Mouse (Mus musculus) neural tube, embryonic 13.5 days (tissue): ENCODE data around the gene Marveld2. TPM values are rescaled to one million over a fixed set of nuclear protein-coding genes. Genes with fewer than 3 reads are reported as not detected.

Experiments
- ATAC-seq: fragments of 200-750 bp; cut with Nextera tagmentation; 2 replicates; pipeline ENCODE4 v1.8.0; 2017; ENCODE audit warnings: low read depth, mild to moderate bottlenecking, moderate TSS enrichment, moderate library complexity
- H3K27ac ChIP-seq: fragments of 300-500 bp; sonication (generic); replicated peaks from 2 replicates; pipeline ENCODE4 v1.5.1; 2015; ENCODE audit warnings: moderate library complexity, mild to moderate bottlenecking, inconsistent platforms
- H3K27me3 ChIP-seq: fragments of 300-500 bp; sonication (generic); 2 replicates; pipeline ENCODE4 v1.6.1; 2015; ENCODE audit warnings: mild to moderate bottlenecking, inconsistent platforms
- H3K36me3 ChIP-seq: fragments of 300-500 bp; sonication (generic); 2 replicates; pipeline ENCODE4 v1.6.1; 2015; ENCODE audit warnings: mild to moderate bottlenecking, inconsistent platforms
- H3K4me1 ChIP-seq: fragments of 300-500 bp; sonication (generic); replicated peaks from 2 replicates; pipeline ENCODE4 v1.6.1; 2015; ENCODE audit warnings: inconsistent platforms
- H3K4me2 ChIP-seq: fragments of 300-500 bp; sonication (generic); 2 replicates; pipeline ENCODE4 v1.6.1; 2015; ENCODE audit warnings: inconsistent platforms, mild to moderate bottlenecking, moderate library complexity
- H3K4me3 ChIP-seq: fragments of 300-500 bp; sonication (generic); 2 replicates; pipeline ENCODE4 v1.5.1; 2015; ENCODE audit warnings: mild to moderate bottlenecking, inconsistent platforms
- H3K9ac ChIP-seq: fragments of 300-500 bp; sonication (generic); 2 replicates; pipeline ENCODE4 v1.6.1; 2015; ENCODE audit warnings: moderate library complexity, mild to moderate bottlenecking, inconsistent platforms
- H3K9me3 ChIP-seq: fragments of 300-500 bp; sonication (generic); 2 replicates; pipeline ENCODE4 v1.6.1; 2016; ENCODE audit warnings: inconsistent platforms
- WGBS: fragments of 180-500 bp; shearing (Covaris S2); methylation state at CpG from one replicate; pipeline ENCODE4 v1.1.7; 2015; 5-methylcytosine and 5-hydroxymethylcytosine counted together
- polyA plus RNA-seq: library from polyadenylated mRNA; unstranded; fragments of >200 nt; fragmentation: Nextera tagmentation; extraction: Ambion mirVana; gene quantifications from 2 replicates; pipeline ENCODE4 v1.2.1, GENCODE M21; 2015

The Marveld2 gene
- polyA plus RNA-seq, 1 experiment from 2014 or later: 2.5 TPM

DNA sequence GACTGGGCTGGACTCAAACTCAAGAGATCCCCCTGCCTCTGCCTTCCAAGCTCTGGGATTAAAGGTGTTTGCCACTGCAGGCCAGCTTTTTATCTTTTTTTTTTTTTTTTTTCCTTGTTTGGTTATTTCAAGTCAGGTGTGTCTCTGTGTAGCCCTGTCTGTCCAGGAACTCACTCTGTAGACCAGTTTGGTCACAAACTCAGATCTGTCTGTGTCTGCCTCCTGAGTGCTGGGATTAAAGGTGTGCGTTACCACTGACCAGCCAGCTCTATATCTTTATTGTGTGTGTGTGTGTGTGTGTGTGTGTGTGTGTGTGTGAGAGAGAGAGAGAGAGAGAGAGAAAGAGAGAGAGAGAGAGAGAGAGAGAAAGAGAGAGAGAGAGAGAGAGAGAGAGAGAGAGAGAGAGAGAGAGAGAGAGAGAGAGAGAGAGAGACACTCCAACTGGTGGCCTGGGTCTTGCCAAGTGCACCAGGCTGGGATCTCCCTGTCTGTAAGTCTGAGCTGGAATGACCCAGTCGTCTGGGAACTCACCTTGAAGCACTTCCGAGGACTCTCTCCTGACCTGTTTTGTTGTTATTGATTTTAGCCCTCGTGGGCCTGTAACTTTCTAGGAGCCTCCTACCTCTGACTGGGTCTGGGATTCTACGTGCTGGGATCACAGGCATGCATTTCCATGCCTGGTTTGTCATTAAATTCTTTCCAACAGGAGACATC is 21.8 kb downstream of the Marveld2 start:
- Histone ChIP-seq H3K4me2 (no peak overlapping the region), H3K9ac (no peak overlapping the region), H3K4me3 (no peak overlapping the region), H3K36me3 (no peaks in the 10 kb centered on the region), H3K27ac (no peak overlapping the region), H3K9me3 (no peaks in the 10 kb centered on the region), H3K4me1 (no peaks in the 10 kb centered on the region), H3K27me3 (no peaks in the 10 kb centered on the region)
- WGBS: 67% methylated on average over 5 of the region's 5 CpGs
- ATAC-seq: no peak

DNA sequence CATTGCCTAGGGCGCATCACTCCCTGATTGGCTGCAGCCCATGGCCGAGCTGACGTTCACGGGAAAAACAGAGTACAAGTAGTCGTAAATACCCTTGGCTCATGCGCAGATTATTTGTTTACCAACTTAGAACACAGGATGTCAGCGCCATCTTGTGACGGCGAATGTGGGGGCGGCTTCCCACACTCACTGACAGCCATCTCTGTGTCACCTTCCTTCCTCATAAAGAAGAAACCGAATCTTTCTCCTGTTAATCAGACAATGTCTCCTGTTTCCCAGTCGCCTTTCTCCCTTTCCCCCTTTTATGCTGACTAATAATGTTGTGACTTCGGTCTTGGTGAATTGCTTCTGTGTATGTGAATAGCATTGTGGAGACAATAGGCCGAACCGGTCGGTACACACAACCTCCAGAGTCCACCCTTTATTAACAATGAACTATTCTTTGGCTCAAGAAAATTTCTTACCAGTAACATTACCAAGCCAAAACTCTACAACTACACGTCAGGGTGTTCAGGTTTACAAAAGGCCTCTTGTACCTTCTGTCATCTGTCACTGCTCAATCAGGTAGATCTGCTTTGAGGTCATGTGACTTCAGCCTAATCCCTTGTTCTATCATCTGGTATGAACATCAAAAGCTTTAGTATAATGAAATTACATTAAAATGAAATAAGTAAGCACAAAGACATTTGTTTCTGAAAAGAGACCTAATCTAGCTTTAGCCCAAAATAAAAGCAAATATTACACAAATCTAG is 22.6 kb downstream of the Marveld2 start:
- Histone ChIP-seq H3K4me3 (no peak overlapping the region), H3K4me2 (peak overlapping the region; percentile 34; the same call in 1 of the 2 replicates), H3K9me3 (no peaks in the 10 kb centered on the region), H3K36me3 (no peaks in the 10 kb centered on the region), H3K9ac (no peak overlapping the region), H3K27me3 (no peaks in the 10 kb centered on the region), H3K4me1 (no peaks in the 10 kb centered on the region), H3K27ac (peak overlapping the region; percentile 79)
- 56% methylated on average over 12 of the region's 17 CpGs for WGBS
- ATAC-seq: peak; percentile 81

DNA sequence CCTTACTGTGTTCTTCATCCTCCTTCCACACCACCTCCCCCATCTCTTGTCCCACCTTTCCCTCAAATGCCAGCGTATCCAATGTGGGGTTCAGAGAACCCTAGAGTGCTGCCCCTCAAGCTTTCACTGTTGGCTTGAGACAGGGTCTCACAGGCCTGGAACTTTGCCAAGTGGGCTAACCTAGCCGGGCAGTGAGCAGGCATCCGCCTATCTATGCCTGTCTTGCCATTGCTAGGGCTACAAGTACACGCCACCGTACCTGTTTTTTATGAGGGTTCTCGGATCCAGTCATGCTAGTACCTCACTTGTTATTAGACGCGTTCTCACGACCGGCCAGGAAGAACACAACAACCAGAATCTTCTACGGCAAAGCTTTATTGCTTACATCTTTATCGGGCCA is 28.1 kb downstream of the Marveld2 start:
- Histone ChIP-seq H3K9me3 (no peaks in the 10 kb centered on the region), H3K27ac (no peak overlapping the region), H3K9ac (no peak overlapping the region), H3K4me3 (0 out of 2 replicates have a peak overlapping the region, but pooled peaks have one; percentile 5), H3K4me2 (peak overlapping the region; percentile 41), H3K36me3 (no peaks in the 10 kb centered on the region), H3K27me3 (no peaks in the 10 kb centered on the region), H3K4me1 (no peaks in the 10 kb centered on the region)
- ATAC-seq: peak; percentile 53; the same call in 1 of the 2 replicates
- WGBS: 87% methylated on average over 12 of the region's 12 CpGs

DNA sequence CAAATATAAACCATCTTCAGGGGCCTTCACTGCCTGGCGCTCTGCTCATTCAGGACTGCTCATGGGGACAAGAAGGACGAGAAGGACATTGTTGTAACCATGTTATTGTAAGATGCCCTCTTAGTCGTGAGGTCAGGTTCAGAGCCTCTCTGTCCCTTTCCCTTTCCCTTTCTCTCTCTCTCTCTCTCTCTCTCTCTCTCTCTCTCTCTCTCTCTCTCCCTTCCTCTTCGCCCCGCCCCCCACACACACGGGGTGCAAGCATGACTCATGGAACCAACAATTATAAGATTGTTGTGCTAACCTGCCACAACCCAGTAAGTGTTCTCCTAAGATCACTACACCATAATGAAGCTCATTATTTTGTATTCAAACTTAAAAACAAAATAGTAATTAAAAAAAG is 34.6 kb downstream of the Marveld2 start:
- peaks cover 7% of the 10 kb centered on the region for H3K4me1 ChIP-seq
- no peaks in the 10 kb centered on the region for H3K27me3 ChIP-seq
- no peak overlapping the region for H3K4me2 ChIP-seq
- no peaks in the 10 kb centered on the region for H3K36me3 ChIP-seq
- no peak overlapping the region for H3K4me3 ChIP-seq
- H3K9ac ChIP-seq: no peak overlapping the region
- no peak overlapping the region for H3K27ac ChIP-seq
- WGBS: 52% methylated on average over 6 of the region's 6 CpGs
- ATAC-seq: no peak
- no peaks in the 10 kb centered on the region for H3K9me3 ChIP-seq

DNA sequence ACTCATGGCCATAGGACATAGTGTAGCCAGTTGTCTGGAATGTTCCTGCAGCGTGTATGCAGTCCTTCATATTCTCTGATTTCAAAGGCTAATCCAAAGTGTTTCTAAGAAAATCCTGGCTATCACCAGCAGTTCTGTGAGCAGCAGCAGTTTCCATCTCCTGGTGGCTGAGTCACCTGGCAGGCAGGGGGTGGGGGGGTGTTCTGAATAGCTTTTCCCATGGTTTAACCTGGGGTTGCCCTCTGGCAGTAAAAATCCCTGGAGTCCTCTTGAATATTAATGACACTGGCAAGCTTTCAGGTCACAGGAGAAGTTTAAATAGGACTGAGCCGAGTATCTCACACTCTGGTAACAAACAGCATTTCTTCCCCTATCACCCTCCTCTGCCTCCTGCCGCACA is 35.1 kb downstream of the Marveld2 start:
- 38% methylated on average over 3 of the region's 3 CpGs for WGBS
- ATAC-seq: no peak
- no peak overlapping the region for H3K4me3 ChIP-seq
- H3K27me3 ChIP-seq: no peaks in the 10 kb centered on the region
- H3K9ac ChIP-seq: no peak overlapping the region
- H3K4me1 ChIP-seq: peaks cover 7% of the 10 kb centered on the region
- no peak overlapping the region for H3K27ac ChIP-seq
- no peaks in the 10 kb centered on the region for H3K9me3 ChIP-seq
- no peak overlapping the region for H3K4me2 ChIP-seq
- no peaks in the 10 kb centered on the region for H3K36me3 ChIP-seq

DNA sequence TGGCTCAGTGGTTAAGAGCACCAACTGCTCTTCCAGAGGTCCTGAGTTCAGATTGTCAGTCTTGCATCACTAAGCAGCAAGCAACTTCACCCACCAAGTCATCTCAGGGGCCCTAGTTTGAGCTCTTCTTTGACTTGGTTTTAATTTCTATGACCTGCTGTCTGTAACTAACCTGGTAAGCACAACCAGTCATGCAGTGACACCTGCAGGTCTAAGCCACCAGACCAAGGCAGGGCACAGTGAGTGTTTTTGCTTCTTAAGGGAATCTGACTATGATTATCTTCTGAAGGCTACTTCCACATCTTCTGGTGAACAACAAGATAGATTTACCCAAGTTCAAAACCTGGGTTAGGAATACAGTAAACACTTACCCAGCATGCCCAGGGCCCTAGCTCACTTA is 36.8 kb downstream of the Marveld2 start:
- ATAC-seq: no peak
- Histone ChIP-seq H3K4me3 (no peak overlapping the region), H3K27me3 (no peaks in the 10 kb centered on the region), H3K4me1 (peaks cover 7% of the 10 kb centered on the region), H3K36me3 (no peaks in the 10 kb centered on the region), H3K27ac (no peak overlapping the region), H3K9me3 (no peaks in the 10 kb centered on the region), H3K4me2 (no peak overlapping the region), H3K9ac (no peak overlapping the region)

DNA sequence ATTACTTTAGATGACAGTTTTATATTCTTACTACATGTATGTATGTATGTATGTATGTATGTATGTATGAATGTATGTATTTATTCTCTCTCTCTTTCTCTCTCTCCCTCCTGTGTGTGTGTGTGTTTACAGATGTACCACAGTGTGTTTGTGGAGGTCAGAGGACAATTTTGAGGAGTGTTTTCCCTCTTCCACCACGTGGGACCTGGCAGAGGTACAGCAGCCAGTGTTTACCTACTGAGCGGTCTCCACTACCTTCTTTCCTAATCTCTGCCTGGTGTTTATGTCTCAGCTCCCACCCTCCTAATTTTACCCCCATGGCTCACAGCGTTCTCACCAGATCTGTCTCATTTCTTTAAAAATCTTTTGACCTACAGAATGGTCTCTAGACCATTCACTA is 37.6 kb downstream of the Marveld2 start:
- no peaks in the 10 kb centered on the region for H3K36me3 ChIP-seq
- no peaks in the 10 kb centered on the region for H3K27me3 ChIP-seq
- H3K9ac ChIP-seq: no peak overlapping the region
- H3K4me2 ChIP-seq: no peak overlapping the region
- ATAC-seq: no peak
- no peak overlapping the region for H3K27ac ChIP-seq
- 67% methylated on average over 3 of the region's 3 CpGs for WGBS
- no peak overlapping the region for H3K4me3 ChIP-seq
- no peaks in the 10 kb centered on the region for H3K9me3 ChIP-seq
- H3K4me1 ChIP-seq: peaks cover 7% of the 10 kb centered on the region

DNA sequence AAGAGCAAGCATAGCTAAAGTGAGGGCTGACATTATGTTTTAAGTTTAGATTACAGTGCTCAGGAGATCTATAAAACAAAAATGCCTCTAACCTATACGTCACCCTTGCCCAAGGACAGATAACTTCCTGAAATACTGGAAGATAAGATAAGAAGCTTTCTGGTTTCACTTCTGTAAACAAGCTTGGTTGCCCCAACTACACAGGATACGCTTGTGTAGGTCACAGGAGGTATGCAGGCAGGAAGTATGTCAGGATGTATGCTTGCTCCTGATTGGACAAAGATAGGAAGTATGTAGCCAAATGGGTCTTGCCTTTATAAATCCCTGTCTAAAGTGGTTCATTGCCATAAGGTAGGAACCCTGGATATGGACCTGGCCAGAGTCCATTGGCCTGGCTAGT is 40.8 kb downstream of the Marveld2 start:
- H3K4me1 ChIP-seq: no peaks in the 10 kb centered on the region
- no peaks in the 10 kb centered on the region for H3K27me3 ChIP-seq
- no peak for ATAC-seq
- H3K27ac ChIP-seq: no peak overlapping the region
- no peak overlapping the region for H3K4me3 ChIP-seq
- no peak overlapping the region for H3K9ac ChIP-seq
- H3K4me2 ChIP-seq: no peak overlapping the region
- H3K9me3 ChIP-seq: no peaks in the 10 kb centered on the region
- WGBS: 81% methylated on average over 2 of the region's 2 CpGs
- no peaks in the 10 kb centered on the region for H3K36me3 ChIP-seq

DNA sequence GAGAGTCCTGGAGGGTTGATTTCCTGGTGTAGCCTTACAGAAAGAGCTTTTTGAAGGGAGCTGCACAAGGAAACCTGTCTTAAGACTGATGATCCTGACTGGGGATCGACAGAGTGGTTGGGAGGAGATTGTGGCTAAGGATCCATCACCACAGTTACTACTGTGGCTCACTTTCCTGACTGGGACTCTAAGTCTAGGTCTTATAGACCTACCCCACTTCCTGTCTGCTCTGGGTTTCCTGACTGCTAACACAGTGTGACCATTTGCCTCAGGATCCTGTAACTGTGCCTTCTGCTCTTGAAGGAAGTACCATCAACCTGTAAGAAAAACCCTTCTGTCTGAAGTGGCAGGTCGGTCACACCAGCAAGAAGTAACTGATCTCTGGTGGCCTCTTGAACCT is 46.1 kb downstream of the Marveld2 start:
- Histone ChIP-seq H3K4me2 (no peak overlapping the region), H3K9ac (no peak overlapping the region), H3K36me3 (no peaks in the 10 kb centered on the region), H3K4me1 (no peaks in the 10 kb centered on the region), H3K9me3 (no peaks in the 10 kb centered on the region), H3K27ac (no peak overlapping the region), H3K4me3 (no peak overlapping the region), H3K27me3 (no peaks in the 10 kb centered on the region)
- no peak for ATAC-seq
- WGBS: 82% methylated on average over 2 of the region's 2 CpGs

DNA sequence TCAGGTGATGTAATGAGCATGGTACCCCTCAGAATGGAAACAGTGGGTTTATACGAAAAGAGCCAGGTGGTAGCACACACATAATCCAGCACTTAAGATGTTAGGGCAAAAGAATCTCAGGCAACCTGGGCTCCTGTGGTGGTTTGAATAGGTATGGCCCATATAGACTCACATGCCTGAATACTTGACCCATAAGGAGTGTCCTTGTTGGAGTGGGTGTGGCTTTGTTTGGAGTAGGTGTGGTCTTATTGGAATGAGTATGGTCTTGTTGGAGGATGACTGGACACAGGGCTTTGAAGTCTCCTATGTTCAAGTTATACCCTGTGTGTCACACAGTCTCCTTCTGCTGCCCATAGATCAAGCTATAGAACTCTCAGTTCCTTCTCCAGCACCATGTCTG is 48.4 kb downstream of the Marveld2 start:
- Histone ChIP-seq H3K36me3 (no peaks in the 10 kb centered on the region), H3K4me3 (no peak overlapping the region), H3K27me3 (no peaks in the 10 kb centered on the region), H3K9me3 (no peaks in the 10 kb centered on the region), H3K4me1 (no peaks in the 10 kb centered on the region), H3K27ac (no peak overlapping the region), H3K9ac (no peak overlapping the region), H3K4me2 (no peak overlapping the region)
- 96% methylated on average over 1 of the region's 1 CpGs for WGBS
- no peak for ATAC-seq

DNA sequence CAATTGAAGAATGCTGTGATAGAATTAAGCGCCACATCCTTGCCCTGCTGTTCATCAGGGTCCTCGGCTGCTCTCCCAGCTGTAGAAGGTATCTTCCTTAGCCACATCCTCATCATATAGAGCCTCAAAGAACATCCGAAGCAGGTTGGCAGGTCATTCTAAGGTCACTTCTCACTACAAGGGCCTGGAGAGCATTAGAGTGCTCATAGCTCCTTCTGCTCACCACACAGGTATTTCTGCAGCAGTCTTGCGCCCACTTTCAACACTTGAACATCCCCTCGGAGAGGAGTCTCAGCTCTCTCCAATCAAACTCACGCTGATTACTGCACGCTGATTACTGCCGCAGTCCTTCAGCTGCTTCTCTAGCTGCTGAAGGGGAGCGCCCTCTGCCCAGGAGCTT is 57.3 kb downstream of the Marveld2 start:
- Histone ChIP-seq H3K27me3 (peaks cover 2% of the 10 kb centered on the region), H3K9me3 (no peaks in the 10 kb centered on the region), H3K9ac (no peak overlapping the region), H3K4me2 (no peak overlapping the region), H3K27ac (no peak overlapping the region), H3K4me3 (no peak overlapping the region), H3K4me1 (no peaks in the 10 kb centered on the region), H3K36me3 (no peaks in the 10 kb centered on the region)
- WGBS: 76% methylated on average over 9 of the region's 9 CpGs
- ATAC-seq: no peak

DNA sequence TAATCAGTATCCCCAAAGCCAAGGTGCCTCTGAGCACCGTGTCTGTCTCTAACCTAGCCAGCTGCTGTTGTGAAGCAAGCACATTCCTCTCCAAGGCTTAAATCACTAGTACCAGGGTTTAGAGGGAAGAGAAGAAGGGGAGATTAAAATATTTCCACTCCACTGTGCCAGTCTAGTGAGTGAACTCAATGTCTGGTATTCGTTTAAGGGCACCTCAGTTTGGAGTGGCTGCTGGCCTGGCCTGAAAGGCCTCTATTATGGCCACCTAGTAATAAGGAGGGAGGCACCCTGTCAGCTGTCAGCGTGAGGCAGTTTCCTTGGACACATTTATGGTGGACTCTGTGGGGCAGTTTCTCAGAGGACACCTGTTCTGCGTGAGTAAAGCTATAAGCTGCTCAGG is 59.8 kb downstream of the Marveld2 start:
- no peak for ATAC-seq
- Histone ChIP-seq H3K9me3 (no peaks in the 10 kb centered on the region), H3K4me1 (peaks cover 12% of the 10 kb centered on the region), H3K4me2 (no peak overlapping the region), H3K27me3 (peaks cover 26% of the 10 kb centered on the region), H3K27ac (no peak overlapping the region), H3K9ac (no peak overlapping the region), H3K4me3 (no peak overlapping the region), H3K36me3 (no peaks in the 10 kb centered on the region)
- 50% methylated on average over 4 of the region's 4 CpGs for WGBS
